Mouse (Mus musculus) thymus, postnatal 36 days (tissue): ENCODE measurements around the gene Ajuba.
A peak's percentile ranks its signal among the peaks of the same experiment; 100 is the strongest.

Source experiments
- DNase-seq, 2 experiments: peaks; one replicate each; pipeline ENCODE4 v3.0.0; 2022; ENCODE audit warnings: mixed read lengths in 2 of 2

Gene Ajuba

GRCm38 (mm10) chr14:54538580-54538979, 38.8 kb downstream of the Ajuba start:
- no peak for DNase-seq

GRCm38 (mm10) chr14:54528446-54529111, 48.8 kb downstream of the Ajuba start:
- DNase-seq, result peak; percentile 81 to 87

- DNase-seq, result peak in 1 of 2 experiments; percentile 19
Measured at GRCm38 (mm10) chr14:54528007-54528393, 49.4 kb downstream of the Ajuba start.

- DNase-seq, result peak; percentile 26 to 27
Measured at GRCm38 (mm10) chr14:54527227-54528006, 49.9 kb downstream of the Ajuba start.

GRCm38 (mm10) chr14:54523600-54523999, 53.8 kb downstream of the Ajuba start:
- no peak for DNase-seq
